In the genomic region with DNA sequence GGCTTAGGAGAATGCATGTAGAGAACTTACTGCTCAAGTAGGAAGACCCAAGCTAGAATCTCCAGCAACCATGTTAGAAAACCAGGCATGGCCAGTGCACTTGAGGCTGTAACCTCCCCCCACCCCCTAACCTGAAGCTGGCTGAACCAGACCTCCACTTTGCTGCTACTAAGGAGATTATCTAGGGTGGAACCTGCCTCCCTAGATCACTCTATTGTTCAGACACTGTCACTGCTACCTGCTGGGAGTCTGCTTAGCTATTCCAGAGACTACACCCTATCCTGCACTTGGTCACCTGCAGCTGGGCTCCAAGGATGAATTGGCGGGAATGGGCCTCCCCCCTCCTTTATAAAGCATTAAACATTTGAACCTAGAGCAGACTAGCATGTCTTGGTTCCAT, we compare ENCODE assay signal across 8 mouse cellular contexts.
"Had no signal": no experiment of that assay in that cellular context is flagged by ENCODE, and none has a peak within 500 bp of the region (broad histone marks: within the 10 kb centered on the region; RNA-seq: fewer than 3 reads in every experiment).

No protein-coding gene starts in this region.

- DNase-seq: liver, postnatal 0 days; lung, adult 2 months; lung, postnatal 14 days; lung, postnatal 36 days; right cerebral cortex, postnatal 14 days; thymus, adult 18-20 months; thymus, postnatal 14 days; thymus, postnatal 36 days had no signal
